Mouse (Mus musculus): Measurements from ENCODE around the gene Atp5g3.

DNA sequence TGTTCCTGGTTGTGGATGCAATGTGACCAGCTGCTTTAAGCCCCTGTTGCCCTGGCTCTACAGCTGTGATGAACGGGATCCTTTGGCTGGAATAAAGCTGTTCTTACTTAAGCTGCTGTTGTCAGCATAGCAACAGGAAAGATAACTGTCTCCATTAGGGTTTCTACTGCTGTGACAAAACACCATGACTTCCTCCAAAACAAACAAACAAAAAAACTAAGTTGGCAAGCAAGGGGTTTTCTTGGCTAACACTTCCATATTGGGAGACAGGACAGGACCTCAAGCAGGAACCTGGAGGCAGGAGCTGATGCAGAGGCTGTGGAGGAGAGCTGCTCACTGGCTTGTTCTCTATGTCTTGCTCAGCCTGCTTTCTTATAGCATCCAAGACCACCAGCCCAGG is 30.2 kb upstream of the Atp5g3 start:
- TF ChIP-seq CTCF (IDR thresholded peaks at IDR 0.05; ENCODE audit: control insufficient read depth, insufficient read depth, insufficient read length) (no peak), MYOD1 (IDR thresholded peaks at IDR 0.05; ENCODE audit: control insufficient read depth, insufficient read length, low read depth) (no peak), USF1 (IDR thresholded peaks at IDR 0.05; ENCODE audit: low read depth) (no peak)
